Mouse (Mus musculus) ES-Bruce4 (cell line): Measurements from ENCODE around the gene Tmem86b. TPM values are rescaled to one million over a fixed set of nuclear protein-coding genes. Genes with fewer than 3 reads are reported as not detected.

Experiments
- H3K27ac ChIP-seq: 2 replicates; pipeline ENCODE4 v1.5.1; 2012; ENCODE audit warnings: low read length, inconsistent platforms; ENCODE audit not compliant: insufficient read depth
- H3K27me3 ChIP-seq: 2 replicates; pipeline ENCODE4 v1.6.1; 2012; ENCODE audit warnings: mild to moderate bottlenecking, low read length, inconsistent platforms; ENCODE audit not compliant: control insufficient read depth, poor library complexity, insufficient read depth, severe bottlenecking
- H3K36me3 ChIP-seq: 2 replicates; pipeline ENCODE4 v1.6.1; 2012; ENCODE audit warnings: inconsistent platforms, mild to moderate bottlenecking, low read length, moderate library complexity; ENCODE audit not compliant: control insufficient read depth, poor library complexity, insufficient read depth, severe bottlenecking
- H3K4me1 ChIP-seq: one replicate; pipeline ENCODE4 v1.8.1; 2011; ENCODE audit warnings: low read length; ENCODE audit not compliant: control insufficient read depth, insufficient read depth
- H3K4me3 ChIP-seq: 2 replicates; pipeline ENCODE4 v1.5.1; 2011; ENCODE audit warnings: low read depth, mild to moderate bottlenecking, low read length
- H3K9ac ChIP-seq: 2 replicates; pipeline ENCODE4 v1.6.1; 2012; ENCODE audit warnings: low read depth, mild to moderate bottlenecking, inconsistent platforms; ENCODE audit not compliant: poor library complexity, severe bottlenecking
- H3K9me3 ChIP-seq: replicated peaks from 2 replicates; pipeline ENCODE4 v1.6.1; 2012; ENCODE audit warnings: mild to moderate bottlenecking, low read length, inconsistent platforms; ENCODE audit not compliant: control insufficient read depth, poor library complexity, insufficient read depth, severe bottlenecking
- CTCF ChIP-seq: IDR thresholded peaks from one replicate; pipeline ENCODE4 v1.8.1; 2011; ENCODE audit warnings: low read depth, low read length
- EP300 ChIP-seq: IDR thresholded peaks from 2 replicates; pipeline ENCODE4 v1.6.1; 2011; ENCODE audit warnings: low read depth, low read length; ENCODE audit not compliant: insufficient read depth
- POLR2A ChIP-seq: IDR thresholded peaks from one replicate; pipeline ENCODE4 v1.8.1; 2011; ENCODE audit warnings: low read length; ENCODE audit not compliant: insufficient read depth
- polyA plus RNA-seq: library from polyadenylated mRNA; stranded (reverse); fragments of >200 nt; gene quantifications from 2 replicates; pipeline ENCODE4 v1.2.4, GENCODE M21; 2011; ENCODE audit warnings: low read depth; ENCODE audit not compliant: missing spikeins, insufficient read depth, insufficient read length

Gene Tmem86b
- polyA plus RNA-seq, 1 experiment: 5.5 TPM

GRCm38 (mm10) chr7:4646806-4647205 is 15.6 kb upstream of the Tmem86b start:
- Histone ChIP-seq H3K36me3 (peaks cover 10% of the 10 kb centered on the region), H3K27me3 (no peaks in the 10 kb centered on the region), H3K4me1 (no peaks in the 10 kb centered on the region), H3K4me3 (no peak overlapping the region), H3K9me3 (no peaks in the 10 kb centered on the region), H3K9ac (no peak overlapping the region), H3K27ac (no peak overlapping the region)
- TF ChIP-seq CTCF: no peak
- no peak for TF ChIP-seq POLR2A
- TF ChIP-seq EP300: no peak

GRCm38 (mm10) chr7:4643225-4643624 is 12.0 kb upstream of the Tmem86b start:
- H3K27ac ChIP-seq: no peak overlapping the region
- H3K4me3 ChIP-seq: no peak overlapping the region
- no peaks in the 10 kb centered on the region for H3K27me3 ChIP-seq
- TF ChIP-seq EP300 (no peak), POLR2A (no peak), CTCF (no peak)
- H3K9me3 ChIP-seq: no peaks in the 10 kb centered on the region
- H3K4me1 ChIP-seq: no peaks in the 10 kb centered on the region
- H3K9ac ChIP-seq: no peak overlapping the region
- peaks cover 10% of the 10 kb centered on the region for H3K36me3 ChIP-seq

- Histone ChIP-seq H3K27me3 (no peaks in the 10 kb centered on the region), H3K9me3 (no peaks in the 10 kb centered on the region), H3K27ac (no peak overlapping the region), H3K9ac (no peak overlapping the region), H3K4me1 (no peaks in the 10 kb centered on the region), H3K4me3 (no peak overlapping the region), H3K36me3 (peaks cover 10% of the 10 kb centered on the region)
- TF ChIP-seq CTCF: no peak
- TF ChIP-seq POLR2A: no peak
- no peak for TF ChIP-seq EP300
Observed at GRCm38 (mm10) chr7:4641956-4642355, 10.7 kb upstream of the Tmem86b start.

- Histone ChIP-seq H3K27ac (no peak overlapping the region), H3K27me3 (no peaks in the 10 kb centered on the region), H3K4me3 (no peak overlapping the region), H3K9me3 (no peaks in the 10 kb centered on the region), H3K36me3 (peaks cover 10% of the 10 kb centered on the region), H3K4me1 (no peaks in the 10 kb centered on the region), H3K9ac (no peak overlapping the region)
- TF ChIP-seq EP300 (no peak), POLR2A (no peak), CTCF (peak; percentile 27)
Observed at GRCm38 (mm10) chr7:4641155-4641554, 9.9 kb upstream of the Tmem86b start.

- Histone ChIP-seq H3K36me3 (peaks cover 11% of the 10 kb centered on the region; the same call in 1 of the 2 replicates), H3K9ac (no peak overlapping the region)
- TF ChIP-seq CTCF (no peak), EP300 (no peak), POLR2A (no peak)
Observed at GRCm38 (mm10) chr7:4636179-4636578, 5.0 kb upstream of the Tmem86b start.

GRCm38 (mm10) chr7:4630198-4630597 is 1.0 kb downstream of the Tmem86b start:
- TF ChIP-seq CTCF (no peak), POLR2A (no peak), EP300 (no peak)
- Histone ChIP-seq H3K27me3 (no peaks in the 10 kb centered on the region), H3K27ac (no peak overlapping the region), H3K4me3 (no peak overlapping the region), H3K36me3 (peaks cover 10% of the 10 kb centered on the region; the same call in 1 of the 2 replicates), H3K9ac (no peak overlapping the region), H3K9me3 (no peaks in the 10 kb centered on the region), H3K4me1 (no peaks in the 10 kb centered on the region)

More at GRCm38 (mm10) chr7:4636179-4636578, 5.0 kb upstream of the Tmem86b start:
- H3K4me3 ChIP-seq: no peak overlapping the region
- no peaks in the 10 kb centered on the region for H3K4me1 ChIP-seq
- no peaks in the 10 kb centered on the region for H3K9me3 ChIP-seq
- H3K27me3 ChIP-seq: no peaks in the 10 kb centered on the region
- no peak overlapping the region for H3K27ac ChIP-seq
